Mouse (Mus musculus): ENCODE data around the gene Cd59a.

DNA sequence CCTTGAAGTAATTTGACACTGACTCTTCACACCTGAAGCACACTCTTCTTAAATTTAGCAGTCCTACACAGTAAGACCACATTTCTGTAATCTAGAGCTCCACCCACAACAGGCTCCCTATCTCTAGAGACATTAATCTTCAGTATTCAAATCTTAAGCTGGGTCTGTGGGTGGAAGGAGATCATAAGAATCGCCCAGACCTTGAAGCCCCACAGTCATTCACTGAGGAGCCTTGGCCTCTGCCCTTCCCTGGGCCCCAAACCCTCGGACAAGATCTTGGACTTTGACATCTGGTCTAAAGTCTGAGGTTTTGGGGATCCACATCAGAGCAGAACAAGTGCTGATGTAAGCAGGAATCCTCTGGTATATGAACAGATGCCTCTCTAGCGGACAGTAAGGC is 27.9 kb downstream of the Cd59a start:
- TF ChIP-seq MAFK (IDR thresholded peaks at IDR 0.05; ENCODE audit: insufficient read depth, low read depth, low read length), result no peak
- no peak for TF ChIP-seq HCFC1 (IDR thresholded peaks at IDR 0.05; ENCODE audit: borderline replicate concordance, insufficient read depth, low read length)
- no peak for TF ChIP-seq ZNF384 (IDR thresholded peaks at IDR 0.05; ENCODE audit: low read depth, low read length)
